Mouse (Mus musculus) cerebellum, postnatal 36 days (tissue): ENCODE measurements at regions not wholly inside any gene's neighbourhood (a gene's known extent, or its start where the extent isn't known, plus 50 kb on each side); places are given as distances from the start of the nearest gene placed in this dataset.

Experiments
- DNase-seq, 2 experiments: peaks; one replicate each; pipeline ENCODE4 v3.0.0; 2021 to 2022; ENCODE audit warnings: mixed read lengths in 2 of 2

- DNase-seq = no peak
Measured at GRCm38 (mm10) chr5:12926289-12926688, 198.9 kb upstream of the Sema3a start.

GRCm38 (mm10) chr5:12927247-12927646 lies 198.0 kb upstream of the Sema3a start:
- no peak for DNase-seq

- peak in 1 of 2 experiments; percentile 0 for DNase-seq
Measured at GRCm38 (mm10) chr5:12937052-12937451, 188.2 kb upstream of the Sema3a start.

GRCm38 (mm10) chr5:12938162-12938852 lies 186.9 kb upstream of the Sema3a start:
- DNase-seq = no peak

- DNase-seq = no peak
Measured at GRCm38 (mm10) chr5:12944554-12944953, 180.7 kb upstream of the Sema3a start.

GRCm38 (mm10) chr5:12948472-12948871 lies 176.7 kb upstream of the Sema3a start:
- DNase-seq = no peak

GRCm38 (mm10) chr5:12970987-12971386 lies 154.2 kb upstream of the Sema3a start:
- DNase-seq = no peak

GRCm38 (mm10) chr5:12973701-12974100 lies 151.5 kb upstream of the Sema3a start:
- no peak for DNase-seq

- DNase-seq = no peak
Measured at GRCm38 (mm10) chr5:12976015-12976742, 149.0 kb upstream of the Sema3a start.

- no peak for DNase-seq
Measured at GRCm38 (mm10) chr5:12977875-12978274, 147.3 kb upstream of the Sema3a start.

GRCm38 (mm10) chr5:12993826-12994225 lies 131.4 kb upstream of the Sema3a start:
- no peak for DNase-seq

GRCm38 (mm10) chr5:12997440-12997839 lies 127.8 kb upstream of the Sema3a start:
- DNase-seq = no peak

- DNase-seq = no peak
Measured at GRCm38 (mm10) chr5:13007132-13007531, 118.1 kb upstream of the Sema3a start.

GRCm38 (mm10) chr5:13022270-13022669 lies 102.9 kb upstream of the Sema3a start:
- no peak for DNase-seq

GRCm38 (mm10) chr5:13033332-13033731 lies 91.9 kb upstream of the Sema3a start:
- DNase-seq = no peak

GRCm38 (mm10) chr5:13036127-13036526 lies 89.1 kb upstream of the Sema3a start:
- no peak for DNase-seq

GRCm38 (mm10) chr5:13058883-13059423 lies 66.3 kb upstream of the Sema3a start:
- DNase-seq = no peak

GRCm38 (mm10) chr5:13066942-13067341 lies 58.3 kb upstream of the Sema3a start:
- DNase-seq = no peak
